Mouse (Mus musculus): ENCODE measurements at regions not wholly inside any gene's neighbourhood (a gene's known extent, or its start where the extent isn't known, plus 50 kb on each side); places are given as distances from the start of the nearest gene placed in this dataset.
"Not testable (repeated sequence)": the region's sequence is repeated elsewhere in the genome, so short reads cannot be mapped to it uniquely, and the experiment has no call there.

GRCm38 (mm10) chr6:9820311-9821243, 872.3 kb downstream of the Nxph1 start:
- peak; percentile 26 to 80 for DNase-seq (ENCODE audit: low spot score in 2 of 2)

GRCm38 (mm10) chr6:9834884-9835476, 886.7 kb downstream of the Nxph1 start:
- DNase-seq (ENCODE audit: low spot score in 2 of 2), result no peak

- no peak for DNase-seq (ENCODE audit: low spot score in 2 of 2)
Observed at GRCm38 (mm10) chr6:9842391-9842790, 894.2 kb downstream of the Nxph1 start.

- DNase-seq (ENCODE audit: low spot score in 2 of 2), result not testable (repeated sequence)
Observed at GRCm38 (mm10) chr6:9889853-9890252, 941.6 kb downstream of the Nxph1 start.

Data from layer of hippocampus, adult 18-20 months (tissue).